In genomic region chr1:135160411-135161050, GRCm38 (mm10) we compare ENCODE assay signal across 19 mouse cellular contexts. TPM values are rescaled to one million over a fixed set of nuclear protein-coding genes. Genes with fewer than 3 reads are reported as not detected.
DNase-seq lines count a peak whose midpoint lies in the region; ATAC-seq and TF ChIP-seq lines count a peak whose summit lies in the region.
"Had no signal": no experiment of that assay in that cellular context is flagged by ENCODE, and none has a peak within 500 bp of the region (broad histone marks: within the 10 kb centered on the region; RNA-seq: fewer than 3 reads in every experiment).

No protein-coding gene starts in this region.

- WGBS in hindbrain, embryonic 16.5 days = 87% methylated on average over 13 of the region's 13 CpGs
- WGBS in neural tube, embryonic 14.5 days = 82% methylated on average over 13 of the region's 13 CpGs

- intact Hi-C loops in left cerebral cortex, adult 2 months (cut with DNase I) = no loop called here

- no peaks in the 10 kb centered on the region for H3K4me1 ChIP-seq in cortical plate, adult 2 months (ENCODE audit: control insufficient read depth, insufficient read depth, low read length)
- H3K4me1 ChIP-seq in hindbrain, embryonic 16.5 days (ENCODE audit: control insufficient read depth, insufficient read depth, low read depth, low read length) = peaks cover 3% of the 10 kb centered on the region; the same call in 1 of the 2 replicates
- H3K4me1 ChIP-seq in neural tube, embryonic 14.5 days (ENCODE audit: control insufficient read depth, insufficient read depth, low read length) = no peaks in the 10 kb centered on the region
- H3K4me1 ChIP-seq: stomach, embryonic 15.5 days had no signal

- DNase-seq in left cerebral cortex, adult 2 months (ENCODE audit: extremely low spot score in 1 of 2, low spot score in 2 of 2) = no peak
- no peak for DNase-seq in left cerebral cortex, adult 11 months (ENCODE audit: low spot score)
- no peak for DNase-seq in layer of hippocampus, adult 8-10 months (ENCODE audit: low spot score in 2 of 2)
- DNase-seq in embryo, embryonic 11 days = no peak
- DNase-seq: adrenal gland, adult 2 months; heart, adult 11 months; heart, postnatal 4 days; kidney, adult 11 months; kidney, postnatal 14 days; lung, adult 18-20 months had no signal

- TF ChIP-seq CTCF in left cerebral cortex, adult 2 months (IDR thresholded peaks at IDR 0.05) = no peak
- TF ChIP-seq CTCF in cortical plate, adult 2 months (IDR thresholded peaks at IDR 0.05; ENCODE audit: extremely low read depth, insufficient read depth, low read length) = no peak

- H3K27ac ChIP-seq in left cerebral cortex, adult 2 months = peak overlapping the region; percentile 24
- peak overlapping the region; percentile 66 for H3K27ac ChIP-seq in cortical plate, adult 2 months (ENCODE audit: insufficient read depth, low read length)
- peak overlapping the region; percentile 83; the same call in 1 of the 2 replicates for H3K27ac ChIP-seq in hindbrain, embryonic 16.5 days (ENCODE audit: low read depth, low read length)
- peak overlapping the region; percentile 70 for H3K27ac ChIP-seq in neural tube, embryonic 14.5 days (ENCODE audit: low read depth, low read length)
- H3K27ac ChIP-seq: heart, embryonic 13.5 days; macrophage; stomach, embryonic 15.5 days had no signal

- H3K4me3 ChIP-seq in left cerebral cortex, adult 2 months = no peak overlapping the region
- no peak overlapping the region for H3K4me3 ChIP-seq in cortical plate, adult 2 months (ENCODE audit: insufficient read depth, low read length)
- no peak overlapping the region for H3K4me3 ChIP-seq in hindbrain, embryonic 16.5 days (ENCODE audit: low read length)
- H3K4me3 ChIP-seq in neural tube, embryonic 14.5 days (ENCODE audit: low read depth, low read length) = no peak overlapping the region
- H3K4me3 ChIP-seq: heart, embryonic 13.5 days; stomach, embryonic 15.5 days had no signal

- H3K4me2 ChIP-seq in hindbrain, embryonic 16.5 days (ENCODE audit: low read length) = no peak overlapping the region
- no peak overlapping the region for H3K4me2 ChIP-seq in neural tube, embryonic 14.5 days (ENCODE audit: low read depth, low read length)
- H3K4me2 ChIP-seq: heart, embryonic 13.5 days; stomach, embryonic 15.5 days had no signal

- no peak overlapping the region for H3K9ac ChIP-seq in hindbrain, embryonic 16.5 days (ENCODE audit: low read depth, low read length)
- H3K9ac ChIP-seq in neural tube, embryonic 14.5 days (replicated peaks; ENCODE audit: low read depth, low read length) = no peak overlapping the region
- H3K9ac ChIP-seq: heart, embryonic 13.5 days; stomach, embryonic 15.5 days had no signal

- no peak for ATAC-seq in hindbrain, embryonic 16.5 days
- ATAC-seq in neural tube, embryonic 14.5 days (ENCODE audit: low read depth) = no peak

- H3K36me3 ChIP-seq in hindbrain, embryonic 16.5 days (ENCODE audit: control insufficient read depth, insufficient read depth, low read length) = peaks cover 11% of the 10 kb centered on the region
- H3K36me3 ChIP-seq in neural tube, embryonic 14.5 days (ENCODE audit: control insufficient read depth, insufficient read depth, low read length) = peaks cover 11% of the 10 kb centered on the region; the same call in 1 of the 2 replicates

- H3K27me3 ChIP-seq in hindbrain, embryonic 16.5 days (replicated peaks; ENCODE audit: control insufficient read depth, insufficient read depth, low read length) = no peaks in the 10 kb centered on the region
- H3K27me3 ChIP-seq in neural tube, embryonic 14.5 days (ENCODE audit: control insufficient read depth, insufficient read depth, low read length) = no peaks in the 10 kb centered on the region
- H3K27me3 ChIP-seq: stomach, embryonic 15.5 days had no signal

- no peaks in the 10 kb centered on the region for H3K9me3 ChIP-seq in hindbrain, embryonic 16.5 days (ENCODE audit: control insufficient read depth, low read length)
- no peaks in the 10 kb centered on the region for H3K9me3 ChIP-seq in neural tube, embryonic 14.5 days (ENCODE audit: control insufficient read depth, low read length)
- H3K9me3 ChIP-seq: heart, embryonic 13.5 days; stomach, embryonic 15.5 days had no signal

- TF ChIP-seq POLR2A in cortical plate, adult 2 months (IDR thresholded peaks at IDR 0.05; ENCODE audit: extremely low read depth, insufficient read depth, low read length) = no peak

RNA-seq across cellular contexts. Expression of gene Gpr37l1, which starts 7.0 kb away (rescaled TPM):
- total RNA-seq in left cerebral cortex, adult 2 months (2021) = 100 to 1,000 TPM; 168 to 183 TPM
- polyA plus RNA-seq in cortical plate, adult 2 months (2012; rRNA removed) = 324 and 331 TPM in 2 replicates
- polyA plus RNA-seq in hindbrain, embryonic 16.5 days (2015; fragmentation: Nextera tagmentation; extraction: Ambion mirVana) = 2.7 and 6.1 TPM in 2 replicates
- polyA plus RNA-seq in neural tube, embryonic 14.5 days (2014; fragmentation: Nextera tagmentation; extraction: Ambion mirVana) = 0.94 and 0.95 TPM in 2 replicates
- 100 to 1,000 TPM; 184 to 257 (median 204) TPM for total RNA-seq in layer of hippocampus, adult 8-10 months (2022)
- total RNA-seq: liver, adult 2 months; MEL; monocyte, adult 5-6 weeks had no signal
- polyA plus RNA-seq: heart, embryonic 13.5 days; liver, adult 2 months; macrophage had no signal

RNA-seq across cellular contexts. Expression of gene Arl8a, which starts 13.9 kb away (rescaled TPM):
- total RNA-seq in left cerebral cortex, adult 2 months (2021) = 100 to 1,000 TPM; 262 to 263 TPM
- 354 and 358 TPM in 2 replicates for polyA plus RNA-seq in cortical plate, adult 2 months (2012; rRNA removed)
- 329 and 392 TPM in 2 replicates for polyA plus RNA-seq in hindbrain, embryonic 16.5 days (2015; fragmentation: Nextera tagmentation; extraction: Ambion mirVana)
- polyA plus RNA-seq in neural tube, embryonic 14.5 days (2014; fragmentation: Nextera tagmentation; extraction: Ambion mirVana) = 335 and 370 TPM in 2 replicates
- total RNA-seq in layer of hippocampus, adult 8-10 months (2022) = 100 to 1,000 TPM; 251 to 262 (median 254) TPM

RNA-seq across cellular contexts. Expression of gene Ptpn7, which starts 28.0 kb away (rescaled TPM):
- under 1 TPM; 0.09 to 0.37 TPM for total RNA-seq in left cerebral cortex, adult 2 months (2021)
- 0.08 and 0.86 TPM in 2 replicates for polyA plus RNA-seq in cortical plate, adult 2 months (2012; rRNA removed)
- polyA plus RNA-seq in hindbrain, embryonic 16.5 days (2015; fragmentation: Nextera tagmentation; extraction: Ambion mirVana) = 0.24 and 0.30 TPM in 2 replicates
- polyA plus RNA-seq in neural tube, embryonic 14.5 days (2014; fragmentation: Nextera tagmentation; extraction: Ambion mirVana) = 0.15 and 0.58 TPM in 2 replicates
- total RNA-seq in layer of hippocampus, adult 8-10 months (2022) = under 1 TPM in 2 of 4 experiments, not detected in 2; 0.16 to 0.34 TPM

RNA-seq across cellular contexts. Expression of gene Lgr6, which starts 55.5 kb away (rescaled TPM):
- total RNA-seq in left cerebral cortex, adult 2 months (2021) = 1 to 10 TPM; 1.6 to 1.9 TPM
- polyA plus RNA-seq in cortical plate, adult 2 months (2012; rRNA removed) = 1.5 and 1.6 TPM in 2 replicates
- 1.4 and 1.7 TPM in 2 replicates for polyA plus RNA-seq in hindbrain, embryonic 16.5 days (2015; fragmentation: Nextera tagmentation; extraction: Ambion mirVana)
- 1.4 TPM in 2 replicates for polyA plus RNA-seq in neural tube, embryonic 14.5 days (2014; fragmentation: Nextera tagmentation; extraction: Ambion mirVana)
- total RNA-seq in layer of hippocampus, adult 8-10 months (2022) = 1 to 10 TPM; 1.4 to 2.2 (median 1.9) TPM
- total RNA-seq: monocyte, adult 5-6 weeks had no signal
- polyA plus RNA-seq: liver, adult 2 months; macrophage had no signal

Comparison
In these comparisons a context has a peak if more than half of its experiments do, and no peak if none do; other contexts are left out.
1. H3K27ac ChIP-seq: peak in every context shown above with its lines; median percentile 83 in hindbrain, embryonic 16.5 days; 70 in neural tube, embryonic 14.5 days; 66 in cortical plate, adult 2 months; 24 in left cerebral cortex, adult 2 months.
2. RNA of gene Gpr37l1, which starts 7.0 kb away (polyA plus RNA-seq): 324 to 331 TPM in cortical plate, adult 2 months; 2.7 to 6.1 TPM in hindbrain, embryonic 16.5 days and 0.94 to 0.95 TPM in neural tube, embryonic 14.5 days; every median in the first group is over 10 times any median in the second.